Mouse (Mus musculus) cerebellum, adult 2 months (tissue): ENCODE results near the gene Actl10.

ENCODE experiments used
- CTCF ChIP-seq: fragments of 200-500 bp; IDR thresholded peaks from 2 replicates; pipeline ENCODE4 v1.5.1; 2011; ENCODE audit warnings: low read depth, mild to moderate bottlenecking, control low read depth, low read length, moderate library complexity, borderline replicate concordance; ENCODE audit not compliant: insufficient read depth
- POLR2A ChIP-seq: fragments of 200-500 bp; IDR thresholded peaks from 2 replicates; pipeline ENCODE4 v1.6.1; 2011; ENCODE audit warnings: low read length, control low read depth, borderline replicate concordance; ENCODE audit not compliant: insufficient read depth

DNA sequence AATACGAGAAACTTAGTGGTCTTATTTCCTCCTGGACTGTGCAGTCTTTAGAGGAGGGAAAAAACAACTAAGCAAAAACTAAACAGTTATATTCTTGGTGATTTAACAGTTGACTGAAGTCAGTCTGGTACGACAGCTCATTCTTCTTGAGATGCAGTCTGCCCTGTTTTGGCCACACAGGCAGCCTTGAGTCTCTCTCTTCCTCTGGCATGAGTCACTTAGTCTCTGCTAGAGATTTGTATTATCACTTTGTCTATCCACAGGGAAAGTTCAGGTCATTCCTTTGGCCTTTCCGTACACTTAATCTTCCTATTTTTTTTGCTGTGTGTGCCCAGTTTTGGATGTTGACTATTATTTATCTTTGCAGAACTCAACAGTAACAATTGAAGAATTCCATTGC lies 41.4 kb upstream of the Actl10 start:
- TF ChIP-seq POLR2A (no peak), CTCF (no peak)
